Mouse (Mus musculus): ENCODE data around the gene Heg1.

The Heg1 gene

GRCm38 (mm10) chr16:33677901-33678300 is 6.3 kb upstream of the Heg1 start:
- no peak for DNase-seq

GRCm38 (mm10) chr16:33680271-33680670 is 3.9 kb upstream of the Heg1 start:
- DNase-seq, result no peak

GRCm38 (mm10) chr16:33680816-33681215 is 3.4 kb upstream of the Heg1 start:
- DNase-seq, result no peak

GRCm38 (mm10) chr16:33681661-33682060 is 2.5 kb upstream of the Heg1 start:
- no peak for DNase-seq

GRCm38 (mm10) chr16:33682651-33683050 is 1.5 kb upstream of the Heg1 start:
- no peak for DNase-seq

DNA sequence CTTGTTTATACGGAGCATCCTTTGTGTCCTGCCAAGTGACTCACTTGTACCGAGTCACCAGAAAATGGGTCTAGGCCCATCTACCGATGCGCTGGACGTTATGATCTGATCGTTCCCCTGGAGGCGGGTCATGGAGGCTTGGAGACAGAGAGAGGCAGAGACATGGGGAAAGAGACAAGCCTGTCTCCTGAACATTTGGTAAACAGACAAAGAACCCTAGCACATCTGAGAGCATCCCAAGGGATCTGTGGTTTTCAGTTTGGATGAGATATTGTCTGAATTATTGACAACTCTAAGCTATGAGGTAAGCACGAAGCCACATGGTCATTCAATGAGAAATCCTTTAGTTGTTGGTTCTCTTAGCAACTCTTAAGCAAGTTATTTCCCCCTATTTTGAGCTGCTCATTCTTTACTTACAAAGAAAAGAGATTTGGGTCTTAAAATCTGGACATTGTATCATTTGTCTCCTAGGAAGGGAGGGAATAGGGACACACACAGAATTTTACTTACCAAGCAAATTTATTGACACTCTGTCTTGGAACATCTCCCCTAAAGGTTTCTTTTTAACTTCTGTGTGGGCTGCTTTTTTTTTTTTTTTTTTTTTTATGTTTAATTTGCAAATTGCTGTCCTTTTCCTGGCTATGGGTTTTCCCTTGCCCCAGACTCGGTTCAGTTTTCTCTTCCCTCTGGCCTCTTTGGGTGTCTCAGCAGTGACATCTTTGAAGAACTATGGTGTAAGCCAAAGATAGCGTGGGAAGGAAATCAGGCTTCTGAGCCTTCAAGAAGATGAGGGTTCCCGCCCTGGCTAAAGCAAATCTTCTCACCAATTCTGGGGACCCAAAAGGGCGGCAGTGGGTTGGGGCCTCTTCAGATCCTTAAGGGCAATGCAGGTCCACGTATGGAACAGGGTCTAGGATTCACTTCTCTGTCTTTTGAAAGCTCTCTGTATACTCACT is 686 bp upstream of the Heg1 start:
- peak; percentile 47 for DNase-seq

GRCm38 (mm10) chr16:33684703-33685701 is 832 bp downstream of the Heg1 start:
- DNase-seq, result peak; percentile 52

DNA sequence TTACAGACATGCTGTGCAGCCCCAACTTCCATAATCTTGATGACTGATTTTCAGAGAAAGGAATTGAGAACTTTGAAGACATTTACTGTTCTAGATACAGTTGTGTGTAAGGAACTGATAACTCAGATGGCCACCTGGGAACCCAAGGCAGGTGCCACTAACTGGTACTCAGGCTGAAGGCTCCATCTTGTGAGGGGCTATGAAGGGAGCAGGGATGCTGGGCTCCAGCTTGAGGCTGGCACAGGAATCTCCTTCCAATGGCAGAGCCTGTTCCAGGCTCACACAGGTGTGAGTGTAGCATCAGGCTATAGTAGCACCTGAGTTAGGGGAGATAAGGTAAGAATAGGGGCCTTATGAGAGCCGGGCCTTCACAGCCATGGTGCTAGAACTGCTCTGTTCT is 1.9 kb downstream of the Heg1 start:
- DNase-seq, result no peak

GRCm38 (mm10) chr16:33687724-33688123 is 3.6 kb downstream of the Heg1 start:
- peak; percentile 71 for DNase-seq

- peak; percentile 47 for DNase-seq
Measured at GRCm38 (mm10) chr16:33690975-33691747, 7.0 kb downstream of the Heg1 start.

DNA sequence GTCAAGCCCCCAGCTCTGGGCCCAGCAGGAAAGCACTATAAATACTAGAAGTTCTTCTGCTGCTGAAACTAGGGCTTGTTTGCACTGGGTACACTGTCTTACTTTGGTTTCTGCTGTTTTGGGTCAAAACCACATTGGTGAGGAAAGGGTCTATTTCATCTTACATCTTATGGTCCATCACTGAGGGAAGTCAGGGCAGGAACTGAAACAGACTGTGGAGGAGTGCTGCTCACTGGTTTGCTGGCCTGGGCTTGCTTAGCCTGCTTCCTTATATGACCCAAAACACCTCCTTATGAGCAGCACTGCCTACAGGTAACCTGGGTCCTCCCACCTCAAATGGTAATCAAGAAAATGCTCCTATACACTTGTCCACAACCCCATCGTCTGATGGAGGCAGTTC is 9.4 kb downstream of the Heg1 start:
- DNase-seq, result no peak

- no peak for DNase-seq
Measured at GRCm38 (mm10) chr16:33696811-33697575, 12.8 kb downstream of the Heg1 start.

GRCm38 (mm10) chr16:33697576-33698276 is 13.6 kb downstream of the Heg1 start:
- no peak for DNase-seq

DNA sequence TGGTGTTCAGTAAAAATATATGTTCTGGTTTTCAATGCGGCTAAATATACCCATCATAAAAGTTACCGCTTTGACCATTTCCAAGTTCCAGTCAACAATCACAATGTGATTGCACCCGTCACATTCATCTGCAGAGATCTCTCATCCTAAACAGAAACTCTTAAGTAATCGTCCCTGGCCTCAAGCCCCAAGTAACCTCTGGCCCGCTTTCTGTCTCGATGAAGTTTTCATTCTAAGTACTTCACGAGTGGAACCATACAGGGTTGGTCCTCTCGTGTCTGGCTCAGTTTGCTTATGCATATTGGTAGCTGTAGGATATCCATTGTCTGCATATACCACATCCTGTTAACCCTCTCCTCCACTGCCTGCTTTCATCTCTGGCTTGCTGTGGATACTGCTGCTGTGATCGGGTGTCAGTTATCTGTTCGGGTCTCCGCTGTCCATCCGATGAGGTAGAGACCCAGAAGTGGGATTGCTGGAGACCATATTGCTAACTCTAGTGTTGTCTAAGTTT is 14.2 kb downstream of the Heg1 start:
- no peak for DNase-seq

GRCm38 (mm10) chr16:33700584-33700983 is 16.4 kb downstream of the Heg1 start:
- no peak for DNase-seq

DNA sequence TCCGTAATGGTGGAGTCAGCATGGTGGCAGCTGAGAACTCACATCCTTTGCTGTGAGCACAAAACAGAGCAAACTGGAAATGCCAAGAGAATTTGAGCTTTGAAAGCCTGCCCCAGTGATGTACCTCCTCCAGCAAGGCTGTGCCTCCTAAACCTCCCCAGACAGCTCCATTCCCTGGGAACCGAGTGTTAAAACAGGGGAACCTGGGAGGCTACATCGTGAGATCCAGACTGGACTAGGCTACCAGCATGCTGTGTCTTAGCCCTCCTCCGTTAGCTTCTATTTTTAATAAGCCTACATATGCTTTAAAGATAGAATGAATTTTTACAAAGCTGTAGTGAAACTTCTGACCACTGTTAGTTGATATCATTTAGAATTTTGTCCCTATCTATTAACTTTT is 17.7 kb downstream of the Heg1 start:
- DNase-seq, result no peak

DNA sequence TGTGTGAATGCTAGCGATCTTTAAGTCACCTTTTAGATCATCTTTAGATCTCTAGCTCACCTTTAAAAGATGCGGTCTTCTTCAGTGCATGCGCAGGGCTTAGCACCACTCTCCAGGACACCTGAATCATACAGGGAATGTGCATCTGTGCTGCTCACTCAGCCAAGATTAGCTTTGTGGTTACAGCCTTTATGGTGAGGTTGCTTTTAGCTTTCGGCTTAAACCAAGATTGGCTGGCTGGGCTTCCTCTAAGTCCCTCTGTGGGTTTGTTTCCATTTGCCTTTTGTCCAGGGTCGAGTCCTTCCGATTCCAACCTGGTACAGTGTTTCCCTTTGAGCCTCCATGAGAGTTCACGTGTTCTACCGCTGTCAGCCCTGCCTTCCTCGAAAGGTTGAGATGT is 20.1 kb downstream of the Heg1 start:
- no peak for DNase-seq

DNA sequence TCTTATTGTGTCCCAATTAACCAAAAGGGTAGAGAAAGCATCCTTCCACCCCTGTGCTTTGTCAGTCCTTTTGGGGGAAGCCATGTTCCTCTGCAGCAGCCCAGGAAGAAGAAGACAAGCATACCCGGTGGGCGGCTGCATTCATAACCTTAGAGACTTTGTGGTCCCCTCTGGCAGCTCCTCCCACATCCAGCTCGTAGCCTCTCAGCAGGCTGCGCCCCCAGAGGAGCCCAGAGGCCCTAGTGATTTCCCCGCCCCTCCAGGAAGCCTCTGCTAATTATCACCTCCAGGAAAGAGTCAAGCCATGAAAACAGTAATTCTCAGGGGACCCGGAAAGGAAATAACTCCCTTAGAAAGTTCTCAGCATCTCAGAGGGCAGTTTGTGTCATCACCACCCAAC is 21.1 kb downstream of the Heg1 start:
- DNase-seq, result peak; percentile 47

DNA sequence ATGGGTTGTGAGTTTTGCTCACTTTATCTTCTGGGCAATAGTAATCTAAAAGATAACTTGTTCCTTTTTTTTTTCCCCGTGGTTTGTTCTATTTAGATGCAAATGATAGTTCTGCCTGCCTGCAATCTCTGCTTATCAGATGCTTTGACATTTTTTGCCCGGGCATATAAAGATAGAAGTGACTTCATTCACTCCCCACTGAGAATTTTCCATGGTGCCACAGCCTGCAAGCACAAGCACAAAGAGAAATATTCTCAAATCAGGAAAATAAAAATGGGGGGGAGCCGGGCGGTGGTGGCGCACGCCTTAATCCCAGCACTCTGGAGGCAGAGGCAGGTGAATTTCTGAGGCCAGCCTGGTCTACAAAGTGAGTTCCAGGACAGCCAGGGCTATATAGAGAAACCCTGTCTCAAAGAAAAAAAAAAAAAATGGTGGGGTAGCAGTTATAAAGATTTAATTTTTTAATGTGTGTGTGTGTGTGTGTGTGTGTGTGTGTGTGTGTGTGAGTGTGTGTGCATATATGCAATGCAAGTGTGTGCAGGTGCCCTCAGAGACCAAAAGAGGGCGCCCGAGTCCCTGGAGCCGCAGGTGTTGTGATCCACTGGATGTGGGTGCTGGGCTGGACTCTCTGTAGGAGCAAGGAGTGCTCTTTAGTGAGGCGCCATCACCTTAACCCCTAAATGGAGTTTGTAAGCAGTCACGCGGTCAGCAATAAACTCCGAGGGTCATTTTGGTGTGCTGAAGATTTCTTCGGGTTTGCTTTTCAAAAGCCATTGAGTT is 22.1 kb downstream of the Heg1 start:
- no peak for DNase-seq

DNA sequence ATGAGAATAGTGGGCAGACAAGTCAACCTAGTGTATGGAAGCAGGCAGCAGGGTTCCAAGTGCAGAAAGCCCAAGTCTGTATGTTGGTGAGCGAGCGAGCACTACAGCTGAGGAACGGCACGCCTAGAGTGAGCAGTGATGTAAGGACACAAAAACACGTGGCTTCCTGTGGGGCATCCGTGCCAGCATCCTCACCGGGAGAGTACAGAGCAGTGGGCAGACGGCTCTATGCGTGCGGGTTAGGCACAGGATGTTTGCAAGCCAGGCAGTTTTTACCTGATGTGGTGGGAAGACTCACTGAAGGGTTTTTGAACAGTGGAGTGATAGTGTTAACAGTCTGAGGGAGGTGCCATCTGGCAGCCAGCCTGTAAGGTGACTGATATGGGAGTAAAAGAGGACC is 23.9 kb downstream of the Heg1 start:
- peak; percentile 46 for DNase-seq
